Mouse (Mus musculus): ENCODE data around the gene Bbs2. TPM values are rescaled to one million over a fixed set of nuclear protein-coding genes. Genes with fewer than 3 reads are reported as not detected.

Gene Bbs2
- polyA plus RNA-seq, 1 experiment from 2014 or later, result 7.3 TPM

- WGBS, result 61% methylated on average over 3 of the region's 3 CpGs
These were observed 9.1 kb upstream of the Bbs2 start for GRCm38 (mm10) chr8:94107871-94108270.

DNA sequence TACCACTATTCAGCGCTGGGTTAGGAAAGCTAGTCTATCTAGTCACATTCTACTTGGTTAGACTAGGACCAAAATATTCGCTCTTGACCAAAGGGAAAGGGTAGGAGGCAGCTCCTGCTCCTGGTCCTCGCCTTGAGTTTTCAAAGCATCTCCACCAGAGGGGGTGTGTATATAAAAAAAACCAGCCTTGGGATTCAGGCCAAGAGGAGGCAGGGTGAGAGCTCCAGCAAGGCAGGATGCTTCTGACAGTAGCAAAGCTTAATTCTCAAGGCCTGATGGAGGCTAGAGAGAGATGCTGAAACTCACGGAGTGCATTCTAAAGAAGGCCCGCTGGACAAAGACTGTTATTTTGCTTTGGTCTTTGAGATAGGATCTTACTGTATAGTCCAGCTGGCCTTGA, 5.4 kb upstream of the Bbs2 start:
- Histone ChIP-seq H3K4me1 (ENCODE audit: insufficient read depth, low read depth, low read length) (no peaks in the 10 kb centered on the region), H3K4me2 (replicated peaks; ENCODE audit: low read depth, low read length) (no peak overlapping the region), H3K9ac (replicated peaks; ENCODE audit: low read depth) (no peak overlapping the region), H3K4me3 (ENCODE audit: low read depth, low read length) (no peak overlapping the region), H3K27ac (ENCODE audit: low read length) (no peak overlapping the region), H3K9me3 (ENCODE audit: low read length) (no peaks in the 10 kb centered on the region), H3K27me3 (replicated peaks; ENCODE audit: insufficient read depth, low read length) (no peaks in the 10 kb centered on the region), H3K36me3 (ENCODE audit: insufficient read depth, low read length) (no peaks in the 10 kb centered on the region)
- ATAC-seq, result no peak
- TF ChIP-seq EP300 (IDR thresholded peaks at IDR 0.05) (no peak), CTCF (IDR thresholded peaks at IDR 0.05) (peak; percentile 21; the same call in 1 of the 2 replicates)
- 38% methylated on average over 5 of the region's 5 CpGs for WGBS
- DNase-seq (ENCODE audit: low spot score), result no peak

More at GRCm38 (mm10) chr8:94107871-94108270, 9.1 kb upstream of the Bbs2 start:
- Histone ChIP-seq H3K4me1 (ENCODE audit: insufficient read depth, low read depth, low read length) (no peaks in the 10 kb centered on the region), H3K9me3 (ENCODE audit: low read length) (no peaks in the 10 kb centered on the region), H3K36me3 (ENCODE audit: insufficient read depth, low read length) (no peaks in the 10 kb centered on the region), H3K4me2 (replicated peaks; ENCODE audit: low read depth, low read length) (no peak overlapping the region), H3K4me3 (ENCODE audit: low read depth, low read length) (no peak overlapping the region), H3K9ac (replicated peaks; ENCODE audit: low read depth) (no peak overlapping the region), H3K27me3 (replicated peaks; ENCODE audit: insufficient read depth, low read length) (no peaks in the 10 kb centered on the region), H3K27ac (ENCODE audit: low read length) (no peak overlapping the region)
- TF ChIP-seq CTCF (IDR thresholded peaks at IDR 0.05) (no peak), EP300 (IDR thresholded peaks at IDR 0.05) (no peak)
- ATAC-seq, result no peak
- no peak for DNase-seq (ENCODE audit: low spot score)

DNA sequence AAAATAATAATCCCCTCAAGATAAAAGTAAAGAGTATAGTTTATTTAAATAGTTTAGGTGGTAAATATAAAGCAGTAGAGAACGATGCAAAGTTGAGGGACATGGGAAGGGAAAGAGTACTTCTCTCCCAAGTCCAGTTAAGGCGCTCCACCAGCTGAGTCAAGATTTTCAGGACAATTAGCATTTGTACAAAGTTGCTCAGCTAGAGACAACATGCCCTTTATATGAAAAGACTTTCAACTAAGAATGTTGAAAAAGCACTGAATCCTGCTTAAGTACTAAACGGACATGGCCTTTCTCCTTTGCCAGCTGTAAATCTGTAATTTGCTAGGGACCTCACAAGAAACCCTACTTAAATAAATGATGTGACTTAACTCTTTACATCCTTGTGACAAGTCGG, 268 bp upstream of the Bbs2 start:
- Histone ChIP-seq H3K4me2 (replicated peaks; ENCODE audit: low read depth, low read length) (peak overlapping the region; percentile 65), H3K9me3 (ENCODE audit: low read length) (no peaks in the 10 kb centered on the region), H3K4me1 (ENCODE audit: insufficient read depth, low read depth, low read length) (no peaks in the 10 kb centered on the region; the same call in 1 of the 2 replicates), H3K4me3 (ENCODE audit: low read depth, low read length) (peak overlapping the region; percentile 70; the same call in 1 of the 2 replicates), H3K27me3 (replicated peaks; ENCODE audit: insufficient read depth, low read length) (no peaks in the 10 kb centered on the region), H3K36me3 (ENCODE audit: insufficient read depth, low read length) (no peaks in the 10 kb centered on the region), H3K9ac (replicated peaks; ENCODE audit: low read depth) (0 out of 2 replicates have a peak overlapping the region, but pooled peaks have one; percentile 45), H3K27ac (ENCODE audit: low read length) (peak overlapping the region; percentile 93)
- TF ChIP-seq EP300 (IDR thresholded peaks at IDR 0.05) (no peak), CTCF (IDR thresholded peaks at IDR 0.05) (no peak)
- WGBS, result 43% methylated on average over 4 of the region's 4 CpGs
- DNase-seq (ENCODE audit: low spot score) (peak; percentile 21), ATAC-seq (no peak)

- Histone ChIP-seq H3K9ac (replicated peaks; ENCODE audit: low read depth) (no peak overlapping the region), H3K36me3 (ENCODE audit: insufficient read depth, low read length) (no peaks in the 10 kb centered on the region), H3K4me3 (ENCODE audit: low read depth, low read length) (no peak overlapping the region), H3K4me2 (replicated peaks; ENCODE audit: low read depth, low read length) (no peak overlapping the region), H3K4me1 (ENCODE audit: insufficient read depth, low read depth, low read length) (no peaks in the 10 kb centered on the region; the same call in 1 of the 2 replicates), H3K27me3 (replicated peaks; ENCODE audit: insufficient read depth, low read length) (no peaks in the 10 kb centered on the region), H3K9me3 (ENCODE audit: low read length) (no peaks in the 10 kb centered on the region), H3K27ac (ENCODE audit: low read length) (no peak overlapping the region)
- ATAC-seq (no peak), DNase-seq (ENCODE audit: low spot score) (no peak)
- WGBS, result 77% methylated on average over 6 of the region's 6 CpGs
- TF ChIP-seq EP300 (IDR thresholded peaks at IDR 0.05), result no peak
- TF ChIP-seq CTCF (IDR thresholded peaks at IDR 0.05), result peak; percentile 37
These were observed 4.4 kb downstream of the Bbs2 start for GRCm38 (mm10) chr8:94094281-94094680.

- TF ChIP-seq EP300 (IDR thresholded peaks at IDR 0.05) (no peak), CTCF (IDR thresholded peaks at IDR 0.05) (no peak)
- Histone ChIP-seq H3K36me3 (ENCODE audit: insufficient read depth, low read length) (no peaks in the 10 kb centered on the region), H3K4me3 (ENCODE audit: low read depth, low read length) (no peak overlapping the region), H3K9ac (replicated peaks; ENCODE audit: low read depth) (no peak overlapping the region), H3K4me1 (ENCODE audit: insufficient read depth, low read depth, low read length) (no peaks in the 10 kb centered on the region; the same call in 1 of the 2 replicates), H3K27ac (ENCODE audit: low read length) (no peak overlapping the region), H3K27me3 (replicated peaks; ENCODE audit: insufficient read depth, low read length) (no peaks in the 10 kb centered on the region), H3K4me2 (replicated peaks; ENCODE audit: low read depth, low read length) (no peak overlapping the region), H3K9me3 (ENCODE audit: low read length) (no peaks in the 10 kb centered on the region)
- ATAC-seq (no peak), DNase-seq (ENCODE audit: low spot score) (no peak)
- WGBS, result 77% methylated on average over 9 of the region's 9 CpGs
These were observed 5.9 kb downstream of the Bbs2 start for GRCm38 (mm10) chr8:94092848-94093247.

DNA sequence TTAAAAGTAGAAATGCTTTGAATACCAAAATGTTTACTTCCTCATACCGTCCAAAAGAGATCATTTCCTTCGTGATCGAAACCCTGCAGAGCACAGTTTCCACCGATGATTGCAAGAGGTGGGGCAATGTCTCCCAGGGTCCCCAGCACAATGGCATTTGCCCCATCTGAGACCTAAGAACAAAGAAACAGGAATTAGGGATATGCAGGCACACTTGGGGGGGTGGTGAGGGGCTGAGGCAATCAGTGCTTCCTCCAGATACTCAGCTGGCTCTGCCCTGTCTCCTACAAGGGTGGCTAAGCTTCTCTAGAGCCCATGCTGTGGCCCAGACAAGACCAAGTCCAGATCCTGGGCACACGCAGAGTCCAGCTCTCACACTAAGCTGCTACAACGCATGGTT, 9.0 kb downstream of the Bbs2 start:
- no peaks in the 10 kb centered on the region for H3K4me1 ChIP-seq (ENCODE audit: insufficient read depth, low read depth, low read length)
- no peak overlapping the region for H3K9ac ChIP-seq (replicated peaks; ENCODE audit: low read depth)
- no peak for ATAC-seq
- no peaks in the 10 kb centered on the region for H3K36me3 ChIP-seq (ENCODE audit: insufficient read depth, low read length)
- no peak for TF ChIP-seq CTCF (IDR thresholded peaks at IDR 0.05)
- no peak for TF ChIP-seq EP300 (IDR thresholded peaks at IDR 0.05)
- no peaks in the 10 kb centered on the region for H3K9me3 ChIP-seq (ENCODE audit: low read length)
- H3K4me2 ChIP-seq (replicated peaks; ENCODE audit: low read depth, low read length), result no peak overlapping the region
- no peaks in the 10 kb centered on the region for H3K27me3 ChIP-seq (replicated peaks; ENCODE audit: insufficient read depth, low read length)
- H3K4me3 ChIP-seq (ENCODE audit: low read depth, low read length), result no peak overlapping the region
- WGBS, result 62% methylated on average over 6 of the region's 6 CpGs
- H3K27ac ChIP-seq (ENCODE audit: low read length), result no peak overlapping the region
- no peak for DNase-seq (ENCODE audit: low spot score)

GRCm38 (mm10) chr8:94087964-94088363, 10.8 kb downstream of the Bbs2 start:
- Histone ChIP-seq H3K4me2 (replicated peaks; ENCODE audit: low read depth, low read length) (no peak overlapping the region), H3K36me3 (ENCODE audit: insufficient read depth, low read length) (no peaks in the 10 kb centered on the region), H3K9ac (replicated peaks; ENCODE audit: low read depth) (no peak overlapping the region), H3K4me1 (ENCODE audit: insufficient read depth, low read depth, low read length) (no peaks in the 10 kb centered on the region), H3K4me3 (ENCODE audit: low read depth, low read length) (no peak overlapping the region), H3K27me3 (replicated peaks; ENCODE audit: insufficient read depth, low read length) (no peaks in the 10 kb centered on the region), H3K27ac (ENCODE audit: low read length) (no peak overlapping the region), H3K9me3 (ENCODE audit: low read length) (no peaks in the 10 kb centered on the region)
- ATAC-seq, result no peak
- DNase-seq (ENCODE audit: low spot score), result no peak
- 85% methylated on average over 9 of the region's 9 CpGs for WGBS
- TF ChIP-seq EP300 (IDR thresholded peaks at IDR 0.05) (no peak), CTCF (IDR thresholded peaks at IDR 0.05) (no peak)
